Mouse (Mus musculus): ENCODE measurements at regions not wholly inside any gene's neighbourhood (a gene's known extent, or its start where the extent isn't known, plus 50 kb on each side); places are given as distances from the start of the nearest gene placed in this dataset.
A peak's percentile ranks its signal among the peaks of the same experiment; 100 is the strongest.

GRCm38 (mm10) chr10:51291412-51292207 lies 188.8 kb upstream of the Gm49339 start:
- peak; percentile 40 for TF ChIP-seq CTCF (IDR thresholded peaks at IDR 0.05; ENCODE audit: low read depth)
- no peak for TF ChIP-seq EP300 (IDR thresholded peaks at IDR 0.05; ENCODE audit: low read depth)
